Mouse (Mus musculus): ENCODE measurements around the gene Khsrp.

Khsrp gene

GRCm38 (mm10) chr17:57027471-57027870 lies 3.9 kb downstream of the Khsrp start:
- no peak for DNase-seq

- no peak for DNase-seq
Measured at GRCm38 (mm10) chr17:57020960-57021359, 10.4 kb downstream of the Khsrp start.

- no peak for DNase-seq
Measured at GRCm38 (mm10) chr17:57019693-57020092, 11.6 kb downstream of the Khsrp start.

DNA sequence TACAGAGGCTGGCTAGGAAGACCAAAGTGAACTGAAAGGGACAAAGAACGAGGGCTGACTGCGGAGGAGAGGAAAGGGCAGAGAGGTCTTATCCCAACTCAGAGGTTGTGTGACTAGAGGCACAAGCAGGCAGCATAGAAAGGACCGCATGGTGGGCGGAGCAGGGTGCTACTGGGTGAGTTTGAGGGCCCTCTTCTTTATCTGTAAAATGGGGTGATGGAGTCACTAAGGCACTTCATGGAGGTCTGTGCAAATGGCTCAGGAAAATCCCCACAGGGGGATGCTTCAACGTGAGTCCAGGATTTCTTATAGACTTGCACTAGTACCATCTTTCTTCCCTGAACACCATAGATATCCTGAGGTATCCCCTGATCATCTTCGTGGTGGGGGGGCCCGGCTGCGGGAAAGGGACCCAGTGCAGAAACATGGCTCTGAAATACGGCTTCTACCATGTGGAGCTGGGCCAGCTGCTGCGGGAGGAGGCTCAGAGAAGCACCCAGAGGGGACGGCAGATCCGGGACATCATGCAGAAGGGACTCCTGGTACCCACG lies 19.0 kb downstream of the Khsrp start:
- peak; percentile 40 for DNase-seq

DNA sequence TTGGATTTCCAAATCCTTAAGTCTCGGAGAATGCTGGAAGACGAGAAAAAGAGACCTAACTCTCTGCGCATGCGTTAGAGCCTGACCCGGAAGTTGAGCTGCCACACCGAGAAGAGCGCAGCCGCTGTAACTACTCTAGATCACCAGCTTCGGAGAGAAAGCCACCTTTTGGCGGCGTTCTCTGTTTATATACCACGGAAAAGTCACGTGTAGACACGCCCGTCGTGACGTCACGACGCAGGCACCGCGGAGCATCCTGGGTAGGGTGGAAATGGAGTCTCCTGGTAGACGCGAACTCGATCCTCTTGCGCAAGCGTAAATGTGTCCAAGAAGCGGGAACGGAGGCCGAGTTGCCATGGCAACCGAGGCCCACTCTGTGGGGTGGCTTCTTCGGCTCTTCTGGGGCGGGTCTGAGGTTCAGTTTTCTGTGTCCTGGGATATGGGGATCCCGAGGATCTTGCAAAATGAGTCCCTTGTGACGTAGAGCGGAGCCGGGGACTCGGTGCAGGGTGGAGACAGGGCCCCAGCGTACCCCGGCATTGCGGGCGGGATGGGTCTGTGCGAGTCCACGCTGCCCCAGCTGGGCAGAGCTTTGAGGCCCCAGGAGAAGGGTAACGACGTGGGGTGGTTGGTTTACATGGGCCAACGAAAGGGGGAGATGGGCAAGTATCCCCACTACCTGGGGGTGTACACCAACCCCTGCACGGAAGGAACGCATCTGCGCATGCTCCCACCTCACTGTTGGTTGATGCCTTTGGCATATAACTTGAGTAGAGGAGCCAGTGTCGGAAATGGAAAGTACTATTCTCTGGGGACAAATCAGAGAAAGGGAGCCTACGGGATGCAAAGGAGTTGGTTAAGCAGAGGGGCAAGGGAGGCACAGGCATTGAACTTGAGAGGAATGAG lies 19.8 kb downstream of the Khsrp start, which contains the start of the genes Gtf2f1 and Gm17949:
Gene Gtf2f1 (minus strand): TSS at position 53 of the 906 bp plus-strand sequence.
Gene Gm17949 (plus strand): TSS at position 234 of the 906 bp plus-strand sequence.
- DNase-seq, result peak; percentile 91

DNA sequence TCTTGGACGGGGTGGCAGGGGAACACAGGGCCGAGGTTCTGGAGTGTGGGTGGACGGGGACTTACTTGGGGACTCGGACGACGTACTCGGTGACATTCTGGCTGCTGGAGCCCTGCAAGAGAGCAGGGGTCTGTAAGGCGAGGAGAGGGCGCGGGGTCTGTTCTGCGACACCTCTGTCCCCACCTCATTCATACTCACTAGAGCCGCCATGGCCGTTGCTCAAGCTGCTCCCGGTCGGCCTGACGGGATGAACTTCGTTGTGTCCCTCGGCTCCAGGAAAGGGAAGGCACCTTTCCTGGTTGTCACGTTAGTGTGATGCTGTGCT lies 20.4 kb downstream of the Khsrp start:
- no peak for DNase-seq

GRCm38 (mm10) chr17:57007137-57007905 lies 24.0 kb downstream of the Khsrp start:
- no peak for DNase-seq

DNA sequence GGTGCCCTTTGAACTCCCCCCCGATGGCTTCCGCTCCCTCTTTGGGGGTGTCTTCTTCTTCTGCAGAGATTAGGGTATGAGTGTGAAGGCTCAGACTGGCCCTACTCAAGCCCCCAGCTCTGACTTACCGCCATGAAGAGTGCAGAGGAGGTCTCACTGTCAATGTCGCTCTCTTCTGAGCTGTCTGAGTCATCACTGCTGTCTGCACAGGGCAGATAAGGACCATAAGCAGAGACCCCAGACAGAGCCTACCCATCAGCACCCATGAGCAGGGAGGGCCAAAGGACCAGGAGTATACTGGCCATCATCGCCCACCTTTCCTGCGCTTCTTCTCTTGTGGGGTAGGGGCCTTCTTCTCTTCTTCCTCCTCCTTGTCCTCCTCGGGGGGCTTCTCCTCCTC lies 27.3 kb downstream of the Khsrp start:
- DNase-seq, result no peak

- no peak for DNase-seq
Measured at GRCm38 (mm10) chr17:57001228-57001627, 30.1 kb downstream of the Khsrp start.

DNA sequence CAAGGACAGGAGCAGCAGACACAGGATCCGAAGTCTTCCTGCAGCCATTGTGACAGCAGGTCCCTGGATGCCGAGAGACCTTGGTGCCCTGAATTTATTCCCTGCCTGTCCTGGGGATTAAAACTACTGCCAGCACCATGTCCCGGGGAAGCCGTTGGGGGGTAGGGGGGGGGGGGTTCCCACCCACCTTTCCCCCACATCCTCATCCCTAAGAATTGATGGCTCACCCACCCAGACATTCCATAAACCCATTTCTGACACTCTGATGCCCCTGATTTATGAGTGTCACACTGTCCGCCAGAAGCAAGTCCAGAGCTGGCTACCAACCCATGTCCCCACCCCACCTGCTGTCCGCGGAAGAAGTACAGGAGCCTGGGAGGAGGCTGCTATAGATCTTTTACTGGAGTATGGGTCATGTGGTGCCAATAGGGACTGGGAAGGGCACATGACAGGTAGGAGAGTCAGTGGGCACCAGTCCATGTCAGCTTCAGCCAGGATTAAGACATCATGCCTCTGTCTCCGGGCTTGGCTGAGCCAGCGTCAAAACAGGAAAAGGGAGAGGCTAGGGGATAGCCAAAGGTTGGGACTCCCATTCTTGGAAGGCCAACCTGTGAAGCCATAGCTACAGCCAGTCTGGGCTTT lies 31.2 kb downstream of the Khsrp start, which contains the start of gene Pspn:
Gene Pspn (minus strand): TSS at position 51 of the 642 bp plus-strand sequence.
- no peak for DNase-seq

- DNase-seq, result no peak
Measured at GRCm38 (mm10) chr17:56999414-56999813, 31.9 kb downstream of the Khsrp start.

DNA sequence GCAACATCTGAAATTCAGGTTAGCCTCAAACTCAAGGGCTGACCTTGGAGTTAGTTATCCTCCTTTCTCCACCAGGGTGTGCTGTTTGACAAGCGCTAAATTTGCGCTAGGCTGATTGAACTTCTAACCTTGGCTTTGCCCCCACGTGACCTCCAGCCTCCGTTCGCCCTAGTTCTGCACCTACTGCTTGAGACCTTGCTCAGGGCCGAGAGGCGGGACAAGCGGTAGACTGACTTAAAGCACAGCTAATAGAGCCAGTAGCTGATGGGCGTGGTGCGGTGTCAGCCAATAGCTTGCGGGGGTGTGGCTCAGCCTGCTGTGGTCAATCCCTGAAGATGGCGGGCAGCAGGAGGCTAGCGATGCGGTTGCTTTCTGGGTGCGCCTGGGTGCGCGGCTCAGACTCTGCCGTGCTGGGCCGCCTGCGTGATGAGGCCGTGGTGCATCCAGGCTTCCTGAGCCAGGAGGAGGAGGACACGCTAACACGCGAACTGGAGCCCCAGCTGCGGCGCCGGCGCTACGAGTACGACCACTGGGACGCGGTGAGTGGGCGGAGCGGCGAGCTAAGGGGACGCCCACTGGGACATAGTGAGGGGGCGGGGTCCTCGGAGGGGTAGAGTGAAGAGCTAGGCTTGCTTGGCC lies 34.2 kb downstream of the Khsrp start, which contains the start of gene Alkbh7:
Gene Alkbh7 (plus strand): TSS at position 311 of the 639 bp plus-strand sequence.
- peak; percentile 93 for DNase-seq

GRCm38 (mm10) chr17:56996506-56996905 lies 34.8 kb downstream of the Khsrp start:
- DNase-seq, result no peak

GRCm38 (mm10) chr17:56995046-56995445 lies 36.3 kb downstream of the Khsrp start:
- no peak for DNase-seq

DNA sequence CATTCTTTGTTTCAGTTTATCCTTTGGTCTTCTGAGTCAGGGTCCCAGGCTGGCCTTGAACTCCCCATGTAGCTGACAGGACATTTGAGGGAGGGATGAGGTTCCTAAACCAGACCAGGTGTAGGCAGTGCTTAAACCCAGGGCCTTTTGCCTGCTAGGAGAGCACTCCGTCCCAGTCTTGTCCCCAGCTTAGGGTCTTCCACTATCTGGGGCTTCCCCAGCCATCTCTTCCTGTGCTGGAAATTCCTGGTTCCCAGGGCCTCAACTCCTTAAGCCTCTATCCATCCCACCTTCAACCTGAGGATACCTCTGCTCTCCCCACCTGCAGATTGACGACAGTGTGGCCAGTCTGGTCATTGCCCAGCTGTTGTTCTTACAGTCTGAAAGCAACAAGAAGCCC lies 40.4 kb downstream of the Khsrp start:
- no peak for DNase-seq

DNA sequence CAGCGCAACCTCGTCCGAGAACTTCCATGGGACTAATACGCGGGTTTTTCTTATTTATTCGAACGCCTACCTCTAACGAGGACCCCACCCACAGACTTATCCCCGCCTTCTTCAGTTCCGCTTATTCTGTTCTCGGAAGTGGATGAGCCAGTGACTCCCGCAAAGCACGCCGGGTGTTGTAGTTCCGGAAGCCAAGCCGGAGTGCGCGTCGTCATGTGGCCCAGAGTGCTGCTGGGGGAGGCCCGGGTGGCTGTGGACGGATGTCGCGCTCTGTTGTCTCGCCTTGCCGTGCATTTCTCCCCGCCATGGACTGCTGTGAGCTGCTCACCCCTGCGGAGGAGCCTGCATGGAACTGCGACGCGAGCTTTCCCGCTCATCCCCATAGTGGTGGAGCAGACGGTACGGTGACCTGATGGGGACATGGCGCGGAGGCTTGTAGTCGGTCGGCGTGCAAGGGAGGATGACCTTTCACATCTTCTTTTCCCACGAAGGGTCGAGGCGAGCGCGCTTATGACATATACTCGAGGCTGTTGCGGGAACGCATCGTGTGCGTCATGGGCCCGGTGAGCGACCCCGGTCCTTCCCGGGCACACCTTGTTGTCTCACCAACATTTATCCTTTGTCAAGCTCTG lies 41.1 kb downstream of the Khsrp start, which contains the start of gene Clpp:
Gene Clpp (plus strand): TSS at position 191 of the 632 bp plus-strand sequence.
- DNase-seq, result peak; percentile 89

- no peak for DNase-seq
Measured at GRCm38 (mm10) chr17:56989467-56990114, 41.7 kb downstream of the Khsrp start.

- no peak for DNase-seq
Measured at GRCm38 (mm10) chr17:56988921-56989430, 42.3 kb downstream of the Khsrp start.

DNA sequence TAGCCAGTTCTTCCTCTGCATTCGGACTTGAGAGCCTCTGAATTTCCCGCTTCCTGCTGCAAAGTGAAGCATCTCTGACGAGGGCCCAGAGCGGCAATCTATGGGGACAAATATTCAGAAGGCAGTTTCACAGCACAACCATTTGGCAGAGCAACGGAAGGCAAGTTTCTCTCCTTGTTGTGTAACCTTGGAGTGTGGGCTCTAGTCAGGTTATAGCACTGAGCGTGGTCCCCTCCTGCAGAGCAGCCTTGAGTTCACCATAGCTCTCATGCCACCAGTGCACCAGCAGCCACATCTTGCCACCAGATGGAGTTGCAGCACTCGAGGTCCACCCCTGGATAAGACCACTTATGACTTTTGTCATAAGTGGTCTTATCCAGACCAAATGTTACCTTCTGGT lies 42.9 kb downstream of the Khsrp start:
- no peak for DNase-seq

DNA sequence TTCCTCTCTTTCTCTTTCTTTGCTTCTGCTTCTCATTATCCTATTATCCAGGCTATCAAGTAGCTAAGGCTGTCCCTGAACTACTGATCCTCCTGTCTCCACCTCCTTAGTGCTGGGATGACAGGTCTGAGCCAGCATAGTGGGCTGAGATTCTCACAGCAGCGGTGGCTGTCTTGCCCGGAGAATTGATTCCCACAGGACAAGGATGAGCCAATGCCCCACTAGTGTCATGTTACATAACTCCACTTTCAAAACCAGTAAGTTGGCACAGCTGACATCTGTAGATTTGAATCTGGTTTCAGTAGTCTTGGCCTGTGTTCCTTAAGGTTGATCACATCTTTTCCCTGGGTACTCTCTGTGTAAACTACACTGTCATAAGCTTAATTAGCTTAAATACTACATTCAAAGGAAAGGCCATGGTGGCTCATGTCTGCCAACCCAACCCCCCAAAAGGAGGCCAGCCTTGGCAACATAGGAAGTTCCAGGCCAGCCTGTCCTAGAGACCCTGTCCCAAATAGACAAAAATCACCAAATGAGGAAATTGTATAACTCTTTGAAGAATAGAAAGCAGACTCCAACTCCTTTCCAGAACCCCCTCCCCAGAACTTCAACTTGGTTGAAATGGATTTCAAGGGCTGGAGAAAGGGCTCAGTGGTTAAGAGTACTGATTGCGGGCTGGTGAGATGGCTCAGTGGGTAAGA lies 45.1 kb downstream of the Khsrp start:
- DNase-seq, result no peak
